Mouse (Mus musculus) right cerebral cortex, postnatal 25 days (tissue): ENCODE measurements at regions not wholly inside any gene's neighbourhood (a gene's known extent, or its start where the extent isn't known, plus 50 kb on each side); places are given as distances from the start of the nearest gene placed in this dataset.

Source experiments
- DNase-seq: peaks from one replicate; pipeline ENCODE4 v3.0.0; 2022

DNA sequence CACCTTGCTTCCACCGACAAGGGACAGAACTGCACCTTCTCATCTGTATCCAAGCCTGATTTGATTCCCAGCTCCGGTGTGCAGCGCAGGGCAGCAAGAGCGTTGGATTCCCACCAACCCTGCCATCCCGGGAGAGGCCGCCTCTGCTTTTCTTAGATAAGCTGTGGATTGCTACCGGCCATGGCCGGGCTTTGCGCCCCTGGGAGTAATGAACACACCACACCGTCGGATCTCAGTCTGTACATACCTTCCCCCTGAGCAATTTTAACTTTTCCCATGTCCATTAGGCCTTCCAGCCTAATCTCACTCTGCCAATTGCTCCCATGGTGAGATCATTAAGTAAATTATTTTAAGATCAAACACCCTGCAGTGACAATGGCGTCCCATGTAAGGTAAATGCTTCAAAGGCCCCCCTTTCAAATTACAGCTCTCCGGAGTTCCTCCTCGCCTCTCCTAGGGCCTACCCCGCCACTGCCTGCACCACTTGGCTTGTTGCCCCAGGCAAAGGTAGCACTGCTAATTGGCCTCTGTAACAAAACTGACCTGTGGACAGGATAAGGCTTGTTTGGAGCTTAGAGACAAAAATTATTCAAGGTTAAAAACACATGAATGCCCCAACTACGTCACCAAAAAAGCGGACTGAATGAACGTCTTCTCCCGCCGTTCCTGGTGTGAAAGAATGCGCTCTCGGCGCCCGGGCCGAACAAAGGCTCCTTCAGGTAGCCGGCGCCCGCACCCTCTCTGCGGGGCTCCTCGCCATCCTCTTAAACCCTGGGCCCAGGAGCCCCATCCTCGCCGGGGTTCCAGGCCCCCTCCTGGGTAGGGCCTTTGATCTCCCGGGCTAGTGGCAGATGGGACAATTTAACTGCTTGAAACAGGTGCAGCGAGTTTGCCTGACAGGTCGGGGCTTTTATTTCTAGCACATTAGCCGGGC, 228.5 kb upstream of the Sp4 start:
- no peak for DNase-seq

DNA sequence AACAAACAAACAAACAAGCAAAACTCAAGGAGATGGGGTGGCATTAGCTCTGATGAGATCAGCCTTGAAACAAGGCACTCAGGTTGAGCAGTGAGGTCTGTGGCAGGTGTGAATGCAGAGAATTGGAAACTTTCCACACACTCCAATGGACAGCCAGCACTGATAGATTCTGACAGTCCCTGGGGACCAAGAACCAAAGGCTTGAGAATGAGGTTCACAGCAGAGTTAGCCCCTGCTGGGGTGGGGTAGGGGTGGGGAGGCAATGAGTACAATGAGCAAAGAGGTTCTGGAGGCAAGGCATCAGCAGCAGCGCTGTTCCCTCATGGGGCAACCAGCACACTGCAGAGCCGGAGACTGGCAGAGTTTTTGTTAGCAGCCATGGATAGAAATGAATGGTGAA, 220.5 kb upstream of the Sp4 start:
- DNase-seq: no peak

DNA sequence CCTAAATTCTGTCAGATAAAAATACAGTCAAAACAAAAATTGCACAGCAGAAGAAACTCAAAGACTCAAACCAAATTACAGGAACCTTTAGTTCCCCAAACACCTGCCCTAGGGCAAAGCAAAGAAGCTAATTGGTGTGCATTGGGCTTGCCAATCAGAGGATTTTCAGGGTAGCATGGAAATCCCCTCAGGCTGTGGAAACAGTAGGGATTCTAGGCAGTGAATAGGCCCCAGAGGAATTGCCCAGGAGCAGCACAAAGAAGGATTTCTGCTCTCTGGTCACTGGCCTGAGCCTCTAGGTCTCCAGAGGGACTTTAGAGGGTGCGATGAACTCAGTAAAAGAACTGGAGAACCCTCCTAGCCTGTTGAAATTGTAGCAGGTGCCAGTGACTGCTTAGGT, 220.1 kb upstream of the Sp4 start:
- no peak for DNase-seq

DNA sequence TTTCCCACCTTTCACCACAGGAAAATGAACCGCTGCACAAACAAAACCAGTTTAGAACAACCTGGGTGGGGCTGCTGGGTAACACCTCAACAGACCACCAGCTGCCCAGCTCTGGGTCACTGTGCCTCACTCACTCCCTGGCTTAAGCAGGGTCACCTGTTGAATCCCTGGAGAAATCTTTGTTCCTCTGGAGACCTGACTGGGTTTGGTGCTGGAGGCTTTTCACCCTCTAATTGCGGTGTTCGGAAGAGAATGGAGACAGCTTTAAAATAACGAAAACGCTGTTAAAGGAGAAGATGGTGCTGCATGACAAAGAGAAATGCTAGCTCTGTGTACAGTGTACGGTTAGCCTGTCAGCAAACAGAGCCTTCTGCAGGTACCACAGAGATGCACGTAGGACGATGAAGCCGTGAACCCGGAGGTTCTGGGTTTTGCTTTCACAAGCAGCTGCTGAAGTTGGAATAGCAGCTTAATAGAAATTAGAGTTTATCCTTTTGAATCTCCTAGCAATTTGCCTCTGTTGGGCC, 218.6 kb upstream of the Sp4 start:
- no peak for DNase-seq

DNA sequence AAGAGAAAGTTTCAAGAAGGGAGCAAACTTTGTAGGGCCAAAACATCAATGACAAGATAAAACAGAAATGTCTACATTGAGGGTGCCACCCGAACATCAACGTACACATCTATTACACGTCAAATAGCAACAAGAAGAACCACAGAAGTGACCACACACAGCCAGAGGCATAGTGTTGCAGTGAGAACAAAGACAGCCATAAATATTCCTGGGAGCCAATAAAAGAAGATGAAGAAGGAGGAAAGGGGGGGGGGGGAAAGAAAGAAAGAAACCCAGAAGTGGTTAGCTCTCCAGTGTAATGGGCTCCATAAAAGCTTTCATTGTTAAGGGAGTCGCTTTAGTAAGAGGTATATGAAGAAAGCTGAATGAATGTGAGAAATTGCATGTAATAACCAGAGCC, 209.7 kb upstream of the Sp4 start:
- DNase-seq: no peak

DNA sequence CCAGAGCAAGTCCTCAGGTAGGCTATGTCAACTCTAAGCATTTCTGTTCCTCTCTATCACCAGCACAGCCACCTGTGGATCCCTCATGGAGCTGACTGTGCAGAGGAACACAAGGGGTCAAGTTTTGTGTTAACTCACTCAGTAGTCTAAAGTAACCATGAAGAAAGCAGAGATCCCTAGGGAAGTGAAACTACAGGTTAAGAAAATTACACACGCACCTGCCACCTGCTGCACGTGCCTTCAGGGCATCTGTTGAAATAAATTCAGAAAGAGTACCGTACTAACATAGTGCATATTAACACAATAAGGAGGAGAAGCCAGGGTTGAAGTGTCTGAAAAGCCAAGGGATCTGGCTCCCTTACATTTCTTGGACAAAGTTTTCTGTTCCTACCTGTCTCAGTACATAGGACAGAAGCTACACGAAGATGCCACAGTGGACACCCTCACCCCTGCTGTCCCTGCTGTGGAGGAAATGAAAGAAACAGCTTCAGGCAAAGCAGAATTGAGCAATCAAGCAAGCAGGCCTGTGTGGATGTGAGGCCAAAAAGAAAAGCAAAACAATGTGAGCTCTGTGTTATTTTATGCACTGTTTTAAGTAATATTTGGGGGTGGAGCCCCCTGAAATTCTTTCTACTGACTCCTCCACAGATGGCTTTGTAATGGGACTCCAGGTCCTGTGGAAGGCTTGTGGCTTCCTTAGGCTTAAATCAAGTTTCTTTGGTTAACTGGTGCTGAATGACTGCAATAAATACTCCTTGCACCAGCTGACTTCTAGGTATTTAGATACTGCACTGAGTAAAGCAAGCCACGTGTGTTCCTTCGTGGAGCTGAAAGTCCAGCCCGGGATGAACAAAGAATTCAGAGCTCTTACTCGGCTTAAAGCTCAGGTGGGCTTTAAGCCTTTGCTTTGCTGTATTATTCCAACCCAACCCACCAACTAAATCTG, 208.0 kb upstream of the Sp4 start:
- no peak for DNase-seq

DNA sequence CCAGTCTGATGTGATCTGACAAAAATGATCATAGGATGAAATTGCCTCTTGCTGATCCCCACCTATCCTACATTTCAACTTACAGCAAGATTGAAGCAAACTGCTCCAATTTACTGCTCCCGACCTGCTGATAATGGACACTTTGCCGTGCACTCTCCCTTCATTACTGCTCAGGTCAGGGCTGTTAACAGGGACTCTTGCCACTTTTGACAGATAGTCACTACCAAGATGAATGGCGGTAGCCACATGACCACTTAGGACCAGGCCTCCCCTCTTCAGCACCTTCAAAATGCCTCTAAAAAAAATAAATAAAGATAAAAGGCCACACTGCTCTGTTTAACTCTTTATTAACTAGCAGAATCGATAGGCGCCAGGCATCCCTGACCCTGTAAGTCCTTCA, 199.2 kb upstream of the Sp4 start:
- DNase-seq: no peak

DNA sequence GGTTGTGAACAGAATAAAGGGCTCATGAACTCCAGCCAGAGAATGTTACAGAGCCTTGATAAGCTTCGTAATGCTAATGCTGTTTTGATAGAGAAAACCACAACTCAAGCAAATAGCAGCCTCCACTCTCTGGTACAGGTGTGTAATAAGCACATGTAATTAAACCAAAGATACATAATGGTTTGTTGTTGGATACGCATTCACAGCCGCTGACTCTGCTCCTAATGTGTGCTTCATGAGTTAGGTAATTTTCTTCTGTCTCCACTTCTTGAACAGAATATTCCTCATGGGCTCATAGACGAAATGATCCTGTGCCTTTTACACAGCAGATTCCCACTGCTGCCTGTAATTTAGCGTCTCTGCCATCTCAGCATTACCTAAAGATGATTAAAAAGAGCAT, 186.8 kb upstream of the Sp4 start:
- DNase-seq: no peak

DNA sequence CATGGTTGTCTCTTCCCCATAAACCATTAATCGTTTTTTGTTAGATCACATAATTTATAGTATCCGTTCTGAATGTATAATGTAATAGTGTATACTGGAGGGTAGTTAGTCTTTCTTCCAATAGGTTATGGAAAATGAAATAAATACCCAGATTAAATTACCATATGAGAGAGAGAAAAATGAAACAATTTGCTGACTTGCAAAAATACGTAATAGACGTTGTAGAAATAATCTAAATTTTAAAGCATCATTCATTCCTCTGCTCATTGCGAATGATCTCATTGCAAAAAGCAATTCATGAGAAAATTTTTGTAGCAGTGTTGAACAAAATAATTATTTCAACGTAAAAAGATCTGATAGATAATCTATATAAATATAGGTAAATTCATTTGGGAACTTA, 185.2 kb upstream of the Sp4 start:
- no peak for DNase-seq

DNA sequence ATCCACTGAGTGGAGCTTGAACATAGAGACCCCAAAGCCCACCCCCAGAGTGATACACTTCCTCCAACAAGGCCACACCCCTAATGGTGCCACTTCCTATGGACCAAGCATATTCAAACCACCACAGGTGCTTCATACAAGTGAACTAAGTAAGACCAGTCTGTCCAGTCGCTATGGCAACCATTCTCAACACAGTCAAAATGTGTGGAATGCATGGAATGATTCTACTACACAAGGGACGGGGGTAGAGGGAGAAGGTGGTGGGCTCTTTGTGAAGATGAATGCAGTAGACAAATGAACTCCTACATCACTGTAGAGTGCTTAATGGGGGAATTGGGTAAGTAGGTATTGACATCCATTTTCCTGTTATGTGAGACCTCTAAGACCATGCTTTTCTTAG, 180.1 kb upstream of the Sp4 start:
- DNase-seq: no peak

DNA sequence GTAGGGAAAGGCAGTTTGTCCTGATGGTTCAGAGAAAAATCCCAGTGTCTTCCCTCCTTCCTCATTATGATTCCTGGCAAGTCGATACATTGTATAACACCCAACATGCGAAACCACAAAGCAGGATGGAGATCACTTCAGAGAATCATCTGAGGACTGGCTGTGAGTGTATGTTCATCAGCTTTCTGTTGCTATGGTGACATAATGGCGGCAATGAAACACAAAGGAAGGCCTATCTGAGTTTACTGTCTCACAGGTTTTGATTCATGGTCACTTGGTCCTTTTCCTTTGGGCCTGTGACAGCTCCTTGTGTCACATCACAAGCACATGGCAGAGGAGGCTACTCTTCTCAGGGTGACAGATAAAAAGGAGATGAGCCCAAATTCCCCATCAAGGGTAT, 173.5 kb upstream of the Sp4 start:
- no peak for DNase-seq

DNA sequence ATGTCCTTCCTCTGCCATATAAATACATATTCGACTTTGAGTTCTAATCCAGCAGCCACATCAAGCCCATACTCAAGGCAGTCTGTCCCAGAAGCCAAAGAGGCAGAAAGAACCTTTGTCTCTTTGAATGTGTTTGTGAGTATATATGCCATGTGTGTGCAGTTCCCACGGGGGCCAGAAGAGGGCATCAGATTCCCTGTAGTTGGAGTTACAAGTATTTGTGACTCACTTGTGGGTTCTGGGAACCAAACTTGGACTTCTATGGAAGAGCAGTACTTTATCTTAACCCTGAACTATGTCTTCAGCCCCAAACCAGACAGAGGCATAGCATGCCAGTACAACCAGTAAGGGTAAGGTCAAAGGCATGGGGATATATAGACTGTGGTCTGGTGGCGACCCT, 165.6 kb upstream of the Sp4 start:
- no peak for DNase-seq

DNA sequence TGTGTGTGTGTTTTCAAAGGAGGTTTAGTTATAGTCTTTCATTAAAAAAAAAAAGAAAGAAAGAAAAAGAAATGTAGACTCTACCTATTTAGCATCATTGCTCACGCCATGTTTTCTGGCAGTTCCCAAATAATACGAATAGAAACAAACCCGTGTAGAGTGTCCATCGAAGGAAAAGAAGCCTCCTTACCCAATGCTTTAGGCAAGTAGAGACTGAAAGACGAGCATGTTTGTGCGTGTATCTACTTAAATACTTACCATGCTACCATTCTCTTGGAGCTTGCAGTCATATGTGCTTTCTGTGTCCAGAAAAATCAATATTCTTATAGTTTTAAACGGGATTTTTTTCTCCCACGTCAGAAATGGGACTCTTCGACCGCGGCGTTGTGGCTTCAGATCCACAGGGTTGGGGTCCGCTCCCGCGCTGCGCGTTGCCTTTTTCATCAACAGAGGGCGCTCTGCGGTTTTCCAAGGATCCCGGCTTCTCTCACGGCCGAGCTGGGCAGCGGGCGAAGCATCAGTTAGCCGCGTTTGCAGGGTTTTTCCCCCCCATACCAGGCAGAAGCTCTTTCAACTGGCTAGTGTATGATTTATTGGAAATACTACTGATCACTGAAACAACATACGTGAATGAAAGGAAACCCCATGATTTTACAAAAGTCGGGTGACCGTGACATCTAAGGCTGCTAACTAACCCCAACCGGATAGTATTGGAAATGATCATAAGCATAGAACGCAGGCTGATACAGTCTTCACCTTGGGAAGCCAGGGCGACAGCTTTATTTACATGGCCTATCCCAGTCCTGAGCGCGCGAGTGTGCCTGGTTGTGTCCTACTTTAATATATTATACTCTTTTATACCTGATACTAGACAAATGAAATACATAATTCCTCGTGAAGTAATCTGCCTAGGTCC, 156.5 kb upstream of the Sp4 start:
- DNase-seq: peak; percentile 65

DNA sequence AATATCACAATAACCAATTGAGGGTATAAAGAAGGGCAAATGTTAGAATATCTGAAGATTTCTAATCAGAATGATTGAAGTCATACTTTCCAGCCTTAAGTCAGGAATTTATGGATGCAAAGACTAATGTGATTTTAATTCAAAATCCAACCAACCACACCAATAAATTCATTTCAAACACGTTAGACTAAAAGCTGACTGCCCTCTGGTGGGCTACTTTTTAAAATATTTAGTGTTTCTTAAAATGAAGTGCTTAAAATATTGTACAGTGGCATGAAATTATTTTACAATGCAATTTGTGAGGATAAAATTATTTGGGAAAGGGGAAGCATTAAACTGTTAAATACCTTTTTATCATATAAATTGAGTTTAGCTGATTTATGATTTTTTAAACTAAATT, 154.4 kb upstream of the Sp4 start:
- no peak for DNase-seq

DNA sequence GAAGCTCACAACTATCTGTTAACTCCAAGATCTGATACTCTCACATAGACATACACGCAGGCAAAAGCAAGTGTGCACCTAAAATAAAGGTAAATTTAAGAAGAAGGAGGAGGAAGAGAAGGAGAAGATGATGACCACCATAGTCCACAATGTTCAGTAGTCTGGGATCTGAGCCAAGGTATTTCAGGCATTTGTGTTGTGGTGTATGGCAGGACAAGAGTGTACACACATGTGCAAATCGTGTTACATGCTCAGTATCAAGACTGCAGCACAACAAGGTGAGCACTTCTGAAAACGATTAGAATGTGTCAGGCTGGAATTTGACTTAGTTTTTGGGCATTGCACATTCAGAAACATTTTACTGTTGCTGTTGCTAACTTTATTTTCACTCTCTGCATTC, 138.4 kb upstream of the Sp4 start:
- no peak for DNase-seq

DNA sequence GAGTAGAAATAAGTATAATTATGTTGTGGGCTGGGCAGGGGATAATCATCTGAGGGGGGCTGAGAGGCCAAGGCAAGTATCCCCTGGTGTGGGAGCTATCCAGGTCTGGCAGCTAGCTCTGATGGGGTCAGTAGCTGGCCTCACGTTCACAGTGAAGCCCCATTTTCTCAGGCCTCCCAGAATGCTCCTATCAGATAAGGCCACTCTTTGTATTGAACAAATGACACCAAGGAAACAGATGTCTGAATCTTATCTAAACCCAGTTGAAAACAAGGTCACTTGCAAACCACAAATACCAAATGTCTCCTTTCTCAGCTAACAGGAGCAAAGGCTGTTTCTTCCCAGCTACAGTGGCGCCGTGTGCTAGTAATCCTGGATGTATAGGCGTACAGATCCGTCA, 137.6 kb upstream of the Sp4 start:
- no peak for DNase-seq

DNA sequence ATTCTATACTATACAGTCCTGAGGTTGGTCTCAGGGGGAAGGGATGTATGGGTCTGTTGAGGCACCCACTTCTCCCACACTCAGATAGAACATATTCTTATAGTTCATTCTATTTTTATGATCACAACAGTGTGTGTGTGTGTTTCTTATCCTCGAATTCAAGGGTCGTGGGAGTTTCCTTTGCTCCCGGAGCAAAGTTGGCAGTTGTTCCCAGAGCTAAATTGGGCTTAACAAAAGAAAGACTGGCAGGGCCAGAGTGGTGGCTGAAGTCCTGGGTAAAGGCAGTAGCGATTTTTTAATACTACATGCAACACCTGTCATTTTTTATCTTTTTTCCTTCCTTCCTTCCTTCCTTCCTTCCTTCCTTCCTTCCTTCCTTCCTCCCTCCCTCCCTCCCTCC, 131.5 kb upstream of the Sp4 start:
- DNase-seq: no peak

DNA sequence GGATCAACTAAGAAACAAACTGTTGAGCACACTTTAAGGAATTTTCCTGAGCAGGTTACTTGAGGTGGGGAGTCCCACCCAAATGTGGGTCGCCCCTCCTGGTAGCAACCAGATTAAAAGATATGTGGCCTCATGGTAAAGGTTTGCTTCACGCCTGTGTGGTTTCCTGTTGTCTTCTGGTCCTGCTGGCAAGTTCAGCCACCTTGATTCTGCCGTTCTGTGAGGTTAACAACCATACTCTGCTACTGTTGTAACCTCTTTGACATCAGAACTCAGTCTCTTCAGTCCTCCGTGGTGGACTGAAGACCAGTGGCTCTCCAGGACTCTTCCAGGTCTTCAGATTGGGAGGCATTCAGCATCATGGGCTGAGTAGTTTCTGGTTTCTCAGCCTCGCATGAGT, 127.1 kb upstream of the Sp4 start:
- DNase-seq: no peak

DNA sequence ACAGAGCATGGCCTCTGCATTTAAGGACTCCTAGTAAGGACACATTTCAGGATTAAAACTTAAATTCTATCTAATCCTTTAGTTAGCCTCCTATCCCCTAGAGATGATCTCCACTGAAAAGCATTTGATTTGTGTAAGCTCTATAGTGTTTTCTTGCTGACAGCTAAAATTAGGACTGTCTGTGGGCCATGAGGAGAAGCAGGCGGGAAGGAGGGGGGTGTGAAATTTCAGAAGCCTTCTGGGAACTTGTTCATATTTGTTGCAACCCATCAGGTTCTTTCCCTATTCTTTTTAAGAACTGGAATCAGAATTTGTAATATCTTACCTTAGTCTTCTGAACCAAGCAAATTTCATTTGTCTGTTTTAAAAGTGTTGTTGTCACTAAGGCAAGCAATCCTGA, 114.7 kb upstream of the Sp4 start:
- no peak for DNase-seq

DNA sequence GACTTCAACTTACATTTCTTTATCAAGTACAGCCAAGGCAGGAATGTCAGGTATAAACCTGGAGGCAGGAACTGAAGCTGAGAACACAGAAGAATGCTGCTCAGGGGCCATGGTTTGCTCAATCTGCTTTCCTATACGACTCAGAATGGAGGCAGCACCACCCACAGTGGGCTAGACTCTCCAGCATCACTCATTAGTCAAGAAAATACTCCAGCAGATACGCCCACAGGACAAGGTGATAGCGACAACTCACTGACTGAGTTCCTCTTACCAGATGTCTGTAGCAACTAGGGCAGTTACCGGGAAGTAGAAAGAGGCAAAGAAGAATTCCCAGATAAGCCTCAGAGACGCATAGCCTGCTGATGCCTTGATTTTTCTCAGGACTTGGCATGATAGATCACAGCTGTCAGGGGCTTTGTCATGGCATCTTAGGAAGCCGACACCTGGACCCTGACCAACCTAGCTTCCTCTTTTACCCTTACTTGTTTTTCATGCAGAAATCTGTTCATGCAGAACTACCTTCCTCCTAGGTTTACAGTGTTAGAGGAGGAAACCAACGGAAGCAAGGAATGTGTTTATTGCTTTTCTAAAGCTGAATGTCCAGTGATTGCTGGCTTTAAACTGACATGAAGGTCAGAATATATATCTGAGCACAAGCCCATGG, 110.7 kb upstream of the Sp4 start:
- DNase-seq: no peak

DNA sequence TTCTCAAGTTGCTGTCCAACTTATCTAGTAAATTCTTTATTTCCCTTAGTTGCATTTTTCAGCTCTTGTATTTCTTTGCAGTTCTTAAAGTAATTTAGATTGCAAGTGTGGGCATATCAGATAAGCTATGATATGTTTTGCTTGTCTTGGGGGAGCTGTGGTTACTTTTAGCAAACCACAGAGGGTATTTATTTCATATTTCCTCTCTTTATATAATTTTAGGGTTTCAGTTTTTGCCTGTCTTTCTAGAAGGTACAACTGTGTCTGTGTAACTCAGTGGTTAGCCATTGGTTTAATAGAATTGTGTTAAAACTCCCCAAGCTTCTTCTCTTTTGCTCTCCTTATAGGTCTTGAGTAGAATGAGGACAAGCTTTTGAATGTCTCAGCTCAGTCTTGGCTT, 109.7 kb upstream of the Sp4 start:
- DNase-seq: no peak

DNA sequence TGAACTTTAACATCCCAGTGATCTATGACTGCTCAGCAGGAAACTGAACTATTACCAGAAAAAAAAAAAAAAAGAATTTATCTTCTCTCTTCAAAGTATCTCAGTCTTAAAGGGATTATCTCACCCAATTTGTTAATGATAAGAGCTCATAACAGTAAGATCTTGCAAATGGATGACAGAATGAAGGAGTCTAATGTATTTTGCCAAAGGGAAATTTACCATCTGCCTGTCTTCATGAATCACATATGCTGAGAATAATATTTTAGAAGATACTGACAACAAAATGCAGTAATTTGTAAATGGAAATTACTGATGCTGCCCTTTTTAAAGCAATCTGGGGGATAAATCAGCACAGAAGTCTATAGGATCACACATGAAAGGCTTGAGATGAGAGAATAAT, 103.9 kb upstream of the Sp4 start:
- DNase-seq: no peak
